Mouse (Mus musculus): ENCODE measurements around the gene Eif5a2. TPM values are rescaled to one million over a fixed set of nuclear protein-coding genes. Genes with fewer than 3 reads are reported as not detected.

Eif5a2 gene
- 11.1 and 11.3 TPM in 2 replicates for polyA plus RNA-seq (2016; fragmentation: Nextera tagmentation; extraction: Ambion mirVana)

DNA sequence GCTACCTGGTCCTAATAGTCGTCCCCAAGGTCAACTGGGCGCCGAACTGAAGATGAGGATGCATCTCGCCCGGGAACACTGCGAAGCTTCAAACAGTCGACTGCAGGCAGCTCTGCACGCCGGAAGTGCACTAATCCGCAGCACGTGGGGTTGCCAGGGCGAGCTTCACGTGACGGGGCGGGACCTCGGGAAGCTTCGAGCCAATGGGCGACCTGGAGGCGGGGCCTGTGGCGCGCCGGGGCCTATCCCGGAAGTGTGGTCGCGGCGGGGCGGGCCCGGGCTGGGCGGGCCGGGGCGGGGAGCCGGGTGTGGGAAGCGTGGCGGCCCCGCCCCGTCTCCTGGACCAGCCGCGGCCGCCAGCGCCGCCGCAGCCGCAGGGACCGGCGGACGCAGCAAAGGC, at the start of gene Eif5a2:
Eif5a2 (plus strand) TSS at position 283 of the 400 bp plus-strand sequence.
- Histone ChIP-seq H3K27ac (no peak within 1 kb of the TSS), H3K27me3 (no peaks in the 10 kb centered on the region), H3K9me3 (no peaks in the 10 kb centered on the region), H3K36me3 (no peaks in the 10 kb centered on the region), H3K4me3 (peak within 1 kb of the TSS; percentile 79), H3K9ac (peak within 1 kb of the TSS; percentile 73), H3K4me1 (0 out of 2 replicates have a peak, but pooled peaks cover 4% of the 10 kb centered on the region), H3K4me2 (replicated peaks) (peak within 1 kb of the TSS; percentile 96)
- 2% methylated on average over 37 of the region's 46 CpGs for WGBS
- ATAC-seq (ENCODE audit: insufficient number of reproducible peaks, insufficient read depth, low FRiP score, low TSS enrichment) = peak; percentile 98

GRCm38 (mm10) chr3:28734712-28735111, 46.4 kb upstream of the Eif5a2 start:
- H3K27ac ChIP-seq = no peak overlapping the region
- H3K4me3 ChIP-seq = no peak overlapping the region
- no peak overlapping the region for H3K9ac ChIP-seq
- H3K9me3 ChIP-seq = no peaks in the 10 kb centered on the region
- H3K36me3 ChIP-seq = no peaks in the 10 kb centered on the region
- H3K4me1 ChIP-seq = 0 out of 2 replicates have a peak, but pooled peaks cover 3% of the 10 kb centered on the region
- WGBS = 64% methylated on average over 2 of the region's 2 CpGs
- H3K27me3 ChIP-seq = no peaks in the 10 kb centered on the region
- H3K4me2 ChIP-seq (replicated peaks) = no peak overlapping the region
- no peak for ATAC-seq (ENCODE audit: insufficient number of reproducible peaks, insufficient read depth, low FRiP score, low TSS enrichment)

- ATAC-seq (ENCODE audit: insufficient number of reproducible peaks, insufficient read depth, low FRiP score, low TSS enrichment) = no peak
- 40% methylated on average over 2 of the region's 2 CpGs for WGBS
- Histone ChIP-seq H3K4me3 (no peak overlapping the region), H3K4me2 (replicated peaks) (no peak overlapping the region), H3K27ac (no peak overlapping the region), H3K9me3 (no peaks in the 10 kb centered on the region), H3K4me1 (0 out of 2 replicates have a peak, but pooled peaks cover 5% of the 10 kb centered on the region), H3K27me3 (no peaks in the 10 kb centered on the region), H3K36me3 (no peaks in the 10 kb centered on the region), H3K9ac (no peak overlapping the region)
These were observed 44.1 kb upstream of the Eif5a2 start for GRCm38 (mm10) chr3:28736981-28737380.

GRCm38 (mm10) chr3:28740353-28740752, 40.7 kb upstream of the Eif5a2 start:
- 39% methylated on average over 6 of the region's 6 CpGs for WGBS
- Histone ChIP-seq H3K27me3 (no peaks in the 10 kb centered on the region), H3K9me3 (no peaks in the 10 kb centered on the region), H3K4me2 (replicated peaks) (no peak overlapping the region), H3K27ac (no peak overlapping the region), H3K4me1 (0 out of 2 replicates have a peak, but pooled peaks cover 5% of the 10 kb centered on the region), H3K9ac (no peak overlapping the region), H3K36me3 (no peaks in the 10 kb centered on the region), H3K4me3 (no peak overlapping the region)
- ATAC-seq (ENCODE audit: insufficient number of reproducible peaks, insufficient read depth, low FRiP score, low TSS enrichment) = no peak

DNA sequence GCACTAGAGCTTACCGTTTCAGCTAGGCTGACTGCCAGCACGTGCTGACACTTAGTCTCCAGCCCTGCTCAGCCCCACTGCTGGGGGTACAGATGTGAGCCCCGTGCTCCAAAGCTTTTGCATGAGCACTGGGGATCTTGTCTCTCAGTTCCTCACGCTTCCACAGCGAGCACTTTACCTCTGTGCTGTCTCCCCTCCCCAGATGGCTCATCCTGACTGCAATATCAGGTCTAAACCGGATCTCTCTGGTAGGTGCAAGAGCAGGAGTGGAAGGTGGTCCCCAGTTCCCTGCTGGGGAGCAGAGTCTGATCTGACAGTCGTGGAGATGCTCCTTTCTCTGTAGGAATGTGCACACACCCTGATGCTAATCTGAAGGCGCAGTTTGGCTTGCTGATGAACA, 37.8 kb upstream of the Eif5a2 start:
- 0 out of 2 replicates have a peak, but pooled peaks cover 3% of the 10 kb centered on the region for H3K4me1 ChIP-seq
- H3K4me2 ChIP-seq (replicated peaks) = no peak overlapping the region
- no peaks in the 10 kb centered on the region for H3K36me3 ChIP-seq
- no peak for ATAC-seq (ENCODE audit: insufficient number of reproducible peaks, insufficient read depth, low FRiP score, low TSS enrichment)
- 56% methylated on average over 8 of the region's 8 CpGs for WGBS
- no peak overlapping the region for H3K9ac ChIP-seq
- H3K4me3 ChIP-seq = no peak overlapping the region
- no peaks in the 10 kb centered on the region for H3K9me3 ChIP-seq
- H3K27me3 ChIP-seq = no peaks in the 10 kb centered on the region
- H3K27ac ChIP-seq = no peak overlapping the region

DNA sequence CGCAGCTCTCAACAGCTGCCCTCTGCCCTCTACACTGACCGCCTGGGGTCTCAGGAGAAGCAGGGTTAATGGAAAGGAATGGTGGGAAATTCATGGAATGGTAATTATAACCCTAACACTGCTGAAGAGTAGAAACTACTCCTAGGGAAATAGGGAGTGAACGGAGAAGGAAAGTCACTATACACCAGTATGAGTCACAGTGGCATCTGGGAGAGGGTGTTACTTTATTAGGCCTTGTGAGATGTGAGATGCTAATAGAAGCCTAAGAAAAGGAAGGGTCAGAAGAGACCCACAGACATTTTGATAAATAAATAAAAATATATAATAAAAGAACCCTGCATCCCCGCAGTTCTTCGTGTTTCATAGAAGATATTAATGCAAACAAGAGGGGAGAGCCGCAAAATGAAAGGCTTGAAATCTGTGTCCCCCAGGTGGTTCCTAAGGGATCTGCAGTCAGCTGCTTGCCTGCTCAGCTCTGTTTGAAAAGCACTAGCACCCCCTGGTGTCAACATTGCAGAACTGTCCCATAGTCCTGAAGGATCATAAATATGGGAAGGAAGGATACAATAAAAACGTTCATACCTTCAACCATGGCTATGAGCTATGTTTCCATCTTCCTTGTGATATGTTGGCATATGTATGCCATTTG, 35.1 kb upstream of the Eif5a2 start:
- 26% methylated on average over 7 of the region's 7 CpGs for whole genome bisulfite sequencing
- no peaks in the 10 kb centered on the region for H3K9me3 ChIP-seq

GRCm38 (mm10) chr3:28748151-28748550, 32.9 kb upstream of the Eif5a2 start:
- no peak for ATAC-seq (ENCODE audit: insufficient number of reproducible peaks, insufficient read depth, low FRiP score, low TSS enrichment)
- Histone ChIP-seq H3K4me3 (no peak overlapping the region), H3K4me1 (no peaks in the 10 kb centered on the region), H3K9ac (no peak overlapping the region), H3K4me2 (replicated peaks) (no peak overlapping the region), H3K27ac (no peak overlapping the region), H3K36me3 (no peaks in the 10 kb centered on the region), H3K27me3 (no peaks in the 10 kb centered on the region), H3K9me3 (no peaks in the 10 kb centered on the region)
- WGBS = 82% methylated on average over 3 of the region's 3 CpGs

More for the DNA sequence above, 35.1 kb upstream of the Eif5a2 start:
- Histone ChIP-seq H3K4me1 (no peaks in the 10 kb centered on the region), H3K36me3 (no peaks in the 10 kb centered on the region), H3K27me3 (no peaks in the 10 kb centered on the region), H3K4me3 (no peak overlapping the region), H3K27ac (no peak overlapping the region), H3K9ac (no peak overlapping the region), H3K4me2 (replicated peaks) (no peak overlapping the region)
- no peak for ATAC-seq (ENCODE audit: insufficient number of reproducible peaks, insufficient read depth, low FRiP score, low TSS enrichment)

- no peak overlapping the region for H3K27ac ChIP-seq
- H3K4me1 ChIP-seq = no peaks in the 10 kb centered on the region
- no peak for ATAC-seq (ENCODE audit: insufficient number of reproducible peaks, insufficient read depth, low FRiP score, low TSS enrichment)
- no peaks in the 10 kb centered on the region for H3K36me3 ChIP-seq
- no peaks in the 10 kb centered on the region for H3K27me3 ChIP-seq
- H3K9me3 ChIP-seq = no peaks in the 10 kb centered on the region
- H3K9ac ChIP-seq = no peak overlapping the region
- H3K4me3 ChIP-seq = no peak overlapping the region
- no peak overlapping the region for H3K4me2 ChIP-seq (replicated peaks)
These were observed 32.1 kb upstream of the Eif5a2 start for GRCm38 (mm10) chr3:28748956-28749355.

GRCm38 (mm10) chr3:28755477-28755876, 25.6 kb upstream of the Eif5a2 start:
- H3K9me3 ChIP-seq = no peaks in the 10 kb centered on the region
- H3K4me3 ChIP-seq = no peak overlapping the region
- H3K36me3 ChIP-seq = no peaks in the 10 kb centered on the region
- 58% methylated on average over 7 of the region's 7 CpGs for whole genome bisulfite sequencing
- H3K27me3 ChIP-seq = no peaks in the 10 kb centered on the region
- no peak overlapping the region for H3K27ac ChIP-seq
- no peaks in the 10 kb centered on the region for H3K4me1 ChIP-seq
- no peak overlapping the region for H3K9ac ChIP-seq
- H3K4me2 ChIP-seq (replicated peaks) = no peak overlapping the region
- no peak for ATAC-seq (ENCODE audit: insufficient number of reproducible peaks, insufficient read depth, low FRiP score, low TSS enrichment)

- H3K4me3 ChIP-seq = no peak overlapping the region
- 0 out of 2 replicates have a peak, but pooled peaks have one; percentile 67 for ATAC-seq (ENCODE audit: insufficient number of reproducible peaks, insufficient read depth, low FRiP score, low TSS enrichment)
- no peaks in the 10 kb centered on the region for H3K4me1 ChIP-seq
- 66% methylated on average over 8 of the region's 8 CpGs for WGBS
- no peaks in the 10 kb centered on the region for H3K9me3 ChIP-seq
- H3K36me3 ChIP-seq = no peaks in the 10 kb centered on the region
- H3K4me2 ChIP-seq (replicated peaks) = no peak overlapping the region
- H3K27me3 ChIP-seq = no peaks in the 10 kb centered on the region
- no peak overlapping the region for H3K9ac ChIP-seq
- H3K27ac ChIP-seq = no peak overlapping the region
These were observed 19.8 kb upstream of the Eif5a2 start for GRCm38 (mm10) chr3:28761225-28761789.

GRCm38 (mm10) chr3:28766935-28767334, 14.1 kb upstream of the Eif5a2 start:
- no peaks in the 10 kb centered on the region for H3K36me3 ChIP-seq
- no peak overlapping the region for H3K27ac ChIP-seq
- no peak overlapping the region for H3K4me3 ChIP-seq
- H3K4me2 ChIP-seq (replicated peaks) = no peak overlapping the region
- 90% methylated on average over 4 of the region's 4 CpGs for WGBS
- H3K9ac ChIP-seq = no peak overlapping the region
- H3K27me3 ChIP-seq = no peaks in the 10 kb centered on the region
- no peaks in the 10 kb centered on the region for H3K4me1 ChIP-seq
- ATAC-seq (ENCODE audit: insufficient number of reproducible peaks, insufficient read depth, low FRiP score, low TSS enrichment) = no peak
- H3K9me3 ChIP-seq = no peaks in the 10 kb centered on the region

GRCm38 (mm10) chr3:28768222-28768621, 12.9 kb upstream of the Eif5a2 start:
- Histone ChIP-seq H3K27ac (no peak overlapping the region), H3K4me3 (no peak overlapping the region), H3K9me3 (no peaks in the 10 kb centered on the region), H3K9ac (no peak overlapping the region), H3K4me1 (no peaks in the 10 kb centered on the region), H3K4me2 (replicated peaks) (no peak overlapping the region), H3K27me3 (no peaks in the 10 kb centered on the region), H3K36me3 (no peaks in the 10 kb centered on the region)
- ATAC-seq (ENCODE audit: insufficient number of reproducible peaks, insufficient read depth, low FRiP score, low TSS enrichment) = no peak
- 62% methylated on average over 3 of the region's 3 CpGs for WGBS
